Mouse (Mus musculus): ENCODE data around the gene Dap.

Gene Dap

GRCm38 (mm10) chr15:31264827-31265226 lies 40.7 kb downstream of the Dap start:
- peak; percentile 85 for DNase-seq (ENCODE audit: low spot score)

GRCm38 (mm10) chr15:31265404-31265803 lies 41.3 kb downstream of the Dap start:
- no peak for DNase-seq (ENCODE audit: low spot score)

- no peak for DNase-seq (ENCODE audit: low spot score)
Measured at GRCm38 (mm10) chr15:31265845-31266244, 41.7 kb downstream of the Dap start.

- DNase-seq (ENCODE audit: low spot score), result no peak
Measured at GRCm38 (mm10) chr15:31268148-31268547, 44.0 kb downstream of the Dap start.

- DNase-seq (ENCODE audit: low spot score), result no peak
Measured at GRCm38 (mm10) chr15:31269558-31269957, 45.4 kb downstream of the Dap start.

- no peak for DNase-seq (ENCODE audit: low spot score)
Measured at GRCm38 (mm10) chr15:31272695-31273094, 48.6 kb downstream of the Dap start.

- no peak for DNase-seq (ENCODE audit: low spot score)
Measured at GRCm38 (mm10) chr15:31273509-31273908, 49.4 kb downstream of the Dap start.

- DNase-seq (ENCODE audit: low spot score), result no peak
Measured at GRCm38 (mm10) chr15:31278090-31278489, 54.0 kb downstream of the Dap start.

- DNase-seq (ENCODE audit: low spot score), result no peak
Measured at GRCm38 (mm10) chr15:31279120-31279519, 55.0 kb downstream of the Dap start.

GRCm38 (mm10) chr15:31279577-31280004 lies 55.5 kb downstream of the Dap start:
- DNase-seq (ENCODE audit: low spot score), result no peak

GRCm38 (mm10) chr15:31280059-31280458 lies 55.9 kb downstream of the Dap start:
- no peak for DNase-seq (ENCODE audit: low spot score)

GRCm38 (mm10) chr15:31280683-31281082 lies 56.6 kb downstream of the Dap start:
- no peak for DNase-seq (ENCODE audit: low spot score)

GRCm38 (mm10) chr15:31281830-31282229 lies 57.7 kb downstream of the Dap start:
- no peak for DNase-seq (ENCODE audit: low spot score)

- no peak for DNase-seq (ENCODE audit: low spot score)
Measured at GRCm38 (mm10) chr15:31282353-31282752, 58.2 kb downstream of the Dap start.

GRCm38 (mm10) chr15:31284142-31284541 lies 60.0 kb downstream of the Dap start:
- DNase-seq (ENCODE audit: low spot score), result no peak

GRCm38 (mm10) chr15:31284922-31285631 lies 61.0 kb downstream of the Dap start:
- DNase-seq (ENCODE audit: low spot score), result peak; percentile 53

GRCm38 (mm10) chr15:31285695-31286094 lies 61.6 kb downstream of the Dap start:
- no peak for DNase-seq (ENCODE audit: low spot score)

- no peak for DNase-seq (ENCODE audit: low spot score)
Measured at GRCm38 (mm10) chr15:31292627-31293026, 68.5 kb downstream of the Dap start.

- no peak for DNase-seq (ENCODE audit: low spot score)
Measured at GRCm38 (mm10) chr15:31294311-31294710, 70.2 kb downstream of the Dap start.

- no peak for DNase-seq (ENCODE audit: low spot score)
Measured at GRCm38 (mm10) chr15:31296882-31297776, 73.0 kb downstream of the Dap start.

GRCm38 (mm10) chr15:31297777-31298137 lies 73.6 kb downstream of the Dap start:
- no peak for DNase-seq (ENCODE audit: low spot score)

GRCm38 (mm10) chr15:31299258-31299917 lies 75.3 kb downstream of the Dap start:
- DNase-seq (ENCODE audit: low spot score), result no peak

All from layer of hippocampus, adult 11-12 months (tissue).